Mouse (Mus musculus): ENCODE measurements around the gene Spon1. TPM values are rescaled to one million over a fixed set of nuclear protein-coding genes. Genes with fewer than 3 reads are reported as not detected.

The Spon1 gene
- polyA plus RNA-seq, 1 experiment from 2014 or later = 79.7 TPM

DNA sequence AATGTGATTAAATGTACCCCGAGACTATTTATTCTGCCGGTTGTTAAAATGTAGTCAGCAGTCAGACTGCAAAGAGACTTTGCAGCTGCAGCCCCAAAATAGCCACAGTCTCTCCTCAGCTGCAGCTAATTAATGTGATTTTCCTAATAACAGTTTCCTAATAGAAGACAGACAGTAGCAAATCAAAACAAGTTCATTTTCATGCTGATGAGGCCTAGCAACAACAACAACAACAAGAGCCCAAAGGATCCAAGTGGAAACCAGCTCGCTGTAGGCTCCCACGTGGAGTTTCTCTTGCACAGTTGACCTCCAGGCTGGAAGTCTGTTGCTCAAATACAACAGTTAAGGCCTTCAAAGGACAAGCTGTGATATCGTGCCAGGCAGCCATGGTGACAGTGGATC, 93.7 kb downstream of the Spon1 start:
- WGBS = 65% methylated on average over 5 of the region's 5 CpGs
- H3K27me3 ChIP-seq (ENCODE audit: control insufficient read depth, insufficient read depth, low read length) = no peaks in the 10 kb centered on the region

DNA sequence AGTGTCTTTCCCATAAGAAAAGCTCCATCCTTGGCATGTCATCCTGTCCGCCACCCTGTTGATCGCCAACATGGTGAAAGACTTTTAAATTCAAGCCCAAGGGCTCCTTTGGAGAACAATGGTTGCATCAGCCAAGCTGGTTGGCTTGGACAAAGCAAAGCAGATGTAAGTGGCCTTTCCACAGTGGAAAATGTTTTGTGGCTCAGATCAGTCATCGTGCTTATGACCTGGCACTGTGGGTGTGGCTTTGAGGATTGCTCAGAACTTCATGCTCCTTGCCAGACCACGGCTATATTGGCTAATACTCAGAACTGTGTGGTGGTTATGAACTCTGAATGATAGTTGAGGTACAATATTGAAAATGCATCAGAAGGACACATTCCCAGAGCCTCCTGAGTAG, 96.2 kb downstream of the Spon1 start:
- Histone ChIP-seq H3K27me3 (ENCODE audit: control insufficient read depth, insufficient read depth, low read length) (no peaks in the 10 kb centered on the region), H3K27ac (replicated peaks in 1 of 2; ENCODE audit: control insufficient read depth in 1 of 2, insufficient read depth in 1 of 2, low read depth in 2 of 2, low read length in 2 of 2) (no peak overlapping the region), H3K36me3 (ENCODE audit: control insufficient read depth, insufficient read depth, low read length) (no peaks in the 10 kb centered on the region), H3K9ac (ENCODE audit: low read length) (no peak overlapping the region), H3K9me3 (ENCODE audit: control insufficient read depth, low read length) (no peaks in the 10 kb centered on the region), H3K4me3 (ENCODE audit: control insufficient read depth in 1 of 2, insufficient read depth in 1 of 2, low read depth in 1 of 2, low read length in 2 of 2) (no peak overlapping the region), H3K4me2 (ENCODE audit: low read length) (no peak overlapping the region), H3K4me1 (ENCODE audit: control insufficient read depth in 2 of 2, insufficient read depth in 2 of 2, low read length in 2 of 2) (no peaks in the 10 kb centered on the region)
- no peak for ATAC-seq (ENCODE audit: insufficient number of reproducible peaks, insufficient read depth, low FRiP score, low read depth)
- WGBS = 92% methylated on average over 4 of the region's 4 CpGs

More for the DNA sequence above, 93.7 kb downstream of the Spon1 start:
- Histone ChIP-seq H3K36me3 (ENCODE audit: control insufficient read depth, insufficient read depth, low read length) (no peaks in the 10 kb centered on the region), H3K4me3 (ENCODE audit: control insufficient read depth in 1 of 2, insufficient read depth in 1 of 2, low read depth in 1 of 2, low read length in 2 of 2) (no peak overlapping the region), H3K4me2 (ENCODE audit: low read length) (no peak overlapping the region), H3K4me1 (ENCODE audit: control insufficient read depth in 2 of 2, insufficient read depth in 2 of 2, low read length in 2 of 2) (peaks cover 0 to 2% of the 10 kb centered on the region in 2 experiments; a peak in 1 of 4 replicates), H3K27ac (replicated peaks in 1 of 2; ENCODE audit: control insufficient read depth in 1 of 2, insufficient read depth in 1 of 2, low read depth in 2 of 2, low read length in 2 of 2) (no peak overlapping the region), H3K9me3 (ENCODE audit: control insufficient read depth, low read length) (no peaks in the 10 kb centered on the region), H3K9ac (ENCODE audit: low read length) (no peak overlapping the region)
- ATAC-seq (ENCODE audit: insufficient number of reproducible peaks, insufficient read depth, low FRiP score, low read depth) = no peak

GRCm38 (mm10) chr7:113872846-113873245, 107.0 kb downstream of the Spon1 start:
- H3K4me2 ChIP-seq (ENCODE audit: low read length) = no peak overlapping the region
- H3K27me3 ChIP-seq (ENCODE audit: control insufficient read depth, insufficient read depth, low read length) = no peaks in the 10 kb centered on the region
- H3K4me1 ChIP-seq (ENCODE audit: control insufficient read depth in 2 of 2, insufficient read depth in 2 of 2, low read length in 2 of 2) = 0 out of 4 replicates have a peak, but pooled peaks cover 0 to 2% of the 10 kb centered on the region in 2 experiments
- no peak overlapping the region for H3K9ac ChIP-seq (ENCODE audit: low read length)
- no peak overlapping the region for H3K27ac ChIP-seq (replicated peaks in 1 of 2; ENCODE audit: control insufficient read depth in 1 of 2, insufficient read depth in 1 of 2, low read depth in 2 of 2, low read length in 2 of 2)
- H3K9me3 ChIP-seq (ENCODE audit: control insufficient read depth, low read length) = no peaks in the 10 kb centered on the region
- H3K36me3 ChIP-seq (ENCODE audit: control insufficient read depth, insufficient read depth, low read length) = no peaks in the 10 kb centered on the region
- no peak overlapping the region for H3K4me3 ChIP-seq (ENCODE audit: control insufficient read depth in 1 of 2, insufficient read depth in 1 of 2, low read depth in 1 of 2, low read length in 2 of 2)
- 82% methylated on average over 1 of the region's 1 CpGs for WGBS
- no peak for ATAC-seq (ENCODE audit: insufficient number of reproducible peaks, insufficient read depth, low FRiP score, low read depth)

- Histone ChIP-seq H3K27me3 (ENCODE audit: control insufficient read depth, insufficient read depth, low read length) (no peaks in the 10 kb centered on the region), H3K9ac (ENCODE audit: low read length) (no peak overlapping the region), H3K4me2 (ENCODE audit: low read length) (no peak overlapping the region), H3K36me3 (ENCODE audit: control insufficient read depth, insufficient read depth, low read length) (no peaks in the 10 kb centered on the region), H3K27ac (replicated peaks in 1 of 2; ENCODE audit: control insufficient read depth in 1 of 2, insufficient read depth in 1 of 2, low read depth in 2 of 2, low read length in 2 of 2) (no peak overlapping the region), H3K4me1 (ENCODE audit: control insufficient read depth in 2 of 2, insufficient read depth in 2 of 2, low read length in 2 of 2) (0 out of 4 replicates have a peak, but pooled peaks cover 2 to 3% of the 10 kb centered on the region in 2 experiments), H3K4me3 (ENCODE audit: control insufficient read depth in 1 of 2, insufficient read depth in 1 of 2, low read depth in 1 of 2, low read length in 2 of 2) (no peak overlapping the region), H3K9me3 (ENCODE audit: control insufficient read depth, low read length) (no peaks in the 10 kb centered on the region)
- WGBS = 86% methylated on average over 4 of the region's 4 CpGs
- ATAC-seq (ENCODE audit: insufficient number of reproducible peaks, insufficient read depth, low FRiP score, low read depth) = no peak
Measured at GRCm38 (mm10) chr7:113877451-113877850, 111.7 kb downstream of the Spon1 start.

DNA sequence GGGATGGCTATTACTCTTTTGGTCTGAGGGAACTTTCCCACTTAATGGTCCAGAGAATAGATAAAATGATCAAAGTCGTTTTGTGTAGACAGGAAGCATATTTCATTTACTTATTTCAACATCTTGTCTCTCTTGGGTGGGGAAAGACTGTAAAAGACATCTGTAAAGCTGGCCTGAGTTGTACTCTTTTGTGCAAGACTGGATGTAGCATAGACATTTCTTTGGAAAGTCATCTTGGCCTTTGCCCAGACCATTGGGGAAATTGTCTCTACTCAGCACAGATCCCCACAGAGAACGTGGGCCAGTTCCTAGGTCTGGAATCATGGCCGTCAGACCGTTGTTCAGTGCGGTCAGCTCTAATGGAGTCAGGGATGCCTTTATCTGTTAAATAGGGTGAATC, 112.1 kb downstream of the Spon1 start:
- H3K27ac ChIP-seq (replicated peaks in 1 of 2; ENCODE audit: control insufficient read depth in 1 of 2, insufficient read depth in 1 of 2, low read depth in 2 of 2, low read length in 2 of 2) = no peak overlapping the region
- no peak overlapping the region for H3K4me3 ChIP-seq (ENCODE audit: control insufficient read depth in 1 of 2, insufficient read depth in 1 of 2, low read depth in 1 of 2, low read length in 2 of 2)
- no peak overlapping the region for H3K4me2 ChIP-seq (ENCODE audit: low read length)
- H3K36me3 ChIP-seq (ENCODE audit: control insufficient read depth, insufficient read depth, low read length) = no peaks in the 10 kb centered on the region
- H3K9me3 ChIP-seq (ENCODE audit: control insufficient read depth, low read length) = no peaks in the 10 kb centered on the region
- ATAC-seq (ENCODE audit: insufficient number of reproducible peaks, insufficient read depth, low FRiP score, low read depth) = no peak
- H3K27me3 ChIP-seq (ENCODE audit: control insufficient read depth, insufficient read depth, low read length) = no peaks in the 10 kb centered on the region
- 92% methylated on average over 5 of the region's 5 CpGs for WGBS
- 0 out of 4 replicates have a peak, but pooled peaks cover 2 to 3% of the 10 kb centered on the region in 2 experiments for H3K4me1 ChIP-seq (ENCODE audit: control insufficient read depth in 2 of 2, insufficient read depth in 2 of 2, low read length in 2 of 2)
- H3K9ac ChIP-seq (ENCODE audit: low read length) = no peak overlapping the region

DNA sequence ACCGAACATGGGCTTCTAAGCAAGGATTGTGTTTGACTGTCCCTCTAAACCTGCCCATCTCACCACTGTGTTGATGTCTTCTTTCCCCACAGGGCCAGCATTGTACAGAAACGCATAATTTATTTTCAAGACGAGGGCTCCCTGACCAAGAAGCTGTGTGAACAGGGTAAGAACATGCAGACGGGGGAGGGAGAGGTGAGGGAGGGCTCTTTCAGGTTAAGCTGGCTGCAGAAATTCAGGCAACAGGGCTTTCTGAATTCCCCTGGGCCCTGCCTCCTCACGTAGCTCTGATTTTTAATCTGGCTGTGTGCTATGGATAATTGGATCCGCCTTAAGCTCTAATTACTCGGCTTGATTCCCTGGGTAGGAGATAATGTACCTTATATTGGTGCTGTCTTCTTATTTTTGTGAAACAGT, 113.3 kb downstream of the Spon1 start:
- Histone ChIP-seq H3K9me3 (ENCODE audit: control insufficient read depth, low read length) (no peaks in the 10 kb centered on the region), H3K4me2 (ENCODE audit: low read length) (no peak overlapping the region), H3K4me1 (ENCODE audit: control insufficient read depth in 2 of 2, insufficient read depth in 2 of 2, low read length in 2 of 2) (0 out of 4 replicates have a peak, but pooled peaks cover under 1 to 3% of the 10 kb centered on the region in 2 experiments), H3K36me3 (ENCODE audit: control insufficient read depth, insufficient read depth, low read length) (no peaks in the 10 kb centered on the region), H3K27me3 (ENCODE audit: control insufficient read depth, insufficient read depth, low read length) (no peaks in the 10 kb centered on the region), H3K9ac (ENCODE audit: low read length) (no peak overlapping the region), H3K27ac (replicated peaks in 1 of 2; ENCODE audit: control insufficient read depth in 1 of 2, insufficient read depth in 1 of 2, low read depth in 2 of 2, low read length in 2 of 2) (no peak overlapping the region), H3K4me3 (ENCODE audit: control insufficient read depth in 1 of 2, insufficient read depth in 1 of 2, low read depth in 1 of 2, low read length in 2 of 2) (no peak overlapping the region)
- 72% methylated on average over 7 of the region's 7 CpGs for WGBS
- no peak for ATAC-seq (ENCODE audit: insufficient number of reproducible peaks, insufficient read depth, low FRiP score, low read depth)

DNA sequence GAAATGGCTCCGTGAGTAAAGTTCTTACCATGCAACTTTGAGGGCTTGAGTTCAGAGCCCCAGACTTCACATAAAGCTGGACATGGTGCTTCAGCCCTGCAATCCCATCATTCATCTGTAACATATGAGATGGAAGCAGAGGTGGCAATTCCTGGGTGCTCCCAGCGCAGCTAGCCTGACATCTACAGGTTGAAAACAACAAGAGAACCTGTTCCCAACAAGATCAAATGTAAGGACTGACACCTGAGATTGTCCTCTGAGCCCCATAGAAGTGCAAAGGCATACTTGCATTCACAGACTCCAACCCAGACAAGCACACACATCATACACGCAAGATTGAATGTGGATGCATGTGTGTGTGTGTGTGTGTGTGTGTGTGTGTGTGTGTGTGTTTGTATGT, 114.2 kb downstream of the Spon1 start:
- Histone ChIP-seq H3K27ac (replicated peaks in 1 of 2; ENCODE audit: control insufficient read depth in 1 of 2, insufficient read depth in 1 of 2, low read depth in 2 of 2, low read length in 2 of 2) (no peak overlapping the region), H3K4me2 (ENCODE audit: low read length) (no peak overlapping the region), H3K27me3 (ENCODE audit: control insufficient read depth, insufficient read depth, low read length) (no peaks in the 10 kb centered on the region), H3K36me3 (ENCODE audit: control insufficient read depth, insufficient read depth, low read length) (no peaks in the 10 kb centered on the region), H3K4me3 (ENCODE audit: control insufficient read depth in 1 of 2, insufficient read depth in 1 of 2, low read depth in 1 of 2, low read length in 2 of 2) (no peak overlapping the region), H3K9ac (ENCODE audit: low read length) (no peak overlapping the region), H3K9me3 (ENCODE audit: control insufficient read depth, low read length) (no peaks in the 10 kb centered on the region), H3K4me1 (ENCODE audit: control insufficient read depth in 2 of 2, insufficient read depth in 2 of 2, low read length in 2 of 2) (0 out of 4 replicates have a peak, but pooled peaks cover 0 to 3% of the 10 kb centered on the region in 2 experiments)
- no peak for ATAC-seq (ENCODE audit: insufficient number of reproducible peaks, insufficient read depth, low FRiP score, low read depth)
- WGBS = 91% methylated on average over 3 of the region's 3 CpGs

DNA sequence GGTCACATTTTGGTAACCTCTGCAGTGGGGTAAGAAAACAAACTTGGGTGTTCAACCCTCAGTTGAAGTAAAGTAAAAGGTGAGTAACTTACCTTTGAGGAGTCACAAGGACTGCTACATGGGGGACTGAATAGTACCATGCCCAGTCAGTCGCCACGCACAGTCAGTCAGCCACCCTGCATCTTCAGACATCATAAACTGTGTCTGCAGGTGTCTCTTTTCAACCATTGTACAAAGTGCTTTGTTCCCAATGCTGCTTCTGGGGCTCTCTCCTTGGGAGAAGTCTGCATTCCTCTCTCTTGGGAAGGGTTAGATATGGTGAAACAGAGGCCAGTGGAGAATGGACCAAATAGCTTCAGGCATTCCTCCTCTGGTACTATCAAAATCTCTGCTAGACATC, 125.0 kb downstream of the Spon1 start:
- Histone ChIP-seq H3K4me3 (ENCODE audit: control insufficient read depth in 1 of 2, insufficient read depth in 1 of 2, low read depth in 1 of 2, low read length in 2 of 2) (no peak overlapping the region), H3K9ac (ENCODE audit: low read length) (no peak overlapping the region), H3K27me3 (ENCODE audit: control insufficient read depth, insufficient read depth, low read length) (no peaks in the 10 kb centered on the region), H3K9me3 (ENCODE audit: control insufficient read depth, low read length) (peaks cover 5% of the 10 kb centered on the region), H3K36me3 (ENCODE audit: control insufficient read depth, insufficient read depth, low read length) (peaks cover 2% of the 10 kb centered on the region), H3K4me1 (ENCODE audit: control insufficient read depth in 2 of 2, insufficient read depth in 2 of 2, low read length in 2 of 2) (no peaks in the 10 kb centered on the region), H3K27ac (replicated peaks in 1 of 2; ENCODE audit: control insufficient read depth in 1 of 2, insufficient read depth in 1 of 2, low read depth in 2 of 2, low read length in 2 of 2) (no peak overlapping the region), H3K4me2 (ENCODE audit: low read length) (no peak overlapping the region)
- 98% methylated on average over 2 of the region's 2 CpGs for WGBS
- no peak for ATAC-seq (ENCODE audit: insufficient number of reproducible peaks, insufficient read depth, low FRiP score, low read depth)

Measured in heart, embryonic 14.5 days (tissue).